16 mouse cellular contexts compared by ENCODE assay signal in the genomic region with DNA sequence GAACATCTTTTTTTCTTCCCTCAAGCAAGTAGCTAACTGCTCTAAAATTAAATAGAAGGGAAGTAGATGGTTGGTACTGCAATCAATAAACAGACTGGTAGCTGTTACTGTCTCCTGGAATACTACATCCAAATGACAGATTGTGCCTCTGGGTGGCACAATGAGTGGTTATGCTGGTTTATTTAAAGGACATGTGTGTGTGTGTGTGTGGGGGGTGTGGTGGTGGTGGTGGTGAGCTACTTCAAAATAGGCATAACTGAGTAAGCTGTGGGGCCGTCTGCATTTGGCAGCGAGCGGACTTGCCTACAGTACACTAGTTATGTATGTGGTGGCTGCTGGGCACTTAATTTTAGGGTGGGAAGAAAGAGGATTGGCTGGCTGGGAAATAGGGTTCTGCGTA. TPM values are rescaled to one million over a fixed set of nuclear protein-coding genes. Genes with fewer than 3 reads are reported as not detected.
A peak's percentile ranks its signal among the peaks of the same experiment; 100 is the strongest.
DNase-seq lines count a peak whose midpoint lies in the region; ATAC-seq and TF ChIP-seq lines count a peak whose summit lies in the region.
"Had no signal": no experiment of that assay in that cellular context is flagged by ENCODE, and none has a peak within 500 bp of the region (broad histone marks: within the 10 kb centered on the region; RNA-seq: fewer than 3 reads in every experiment).

No protein-coding gene starts in this region.

- no peaks in the 10 kb centered on the region for H3K4me1 ChIP-seq in forebrain, postnatal 0 days (ENCODE audit: insufficient read depth)
- no peaks in the 10 kb centered on the region for H3K4me1 ChIP-seq in forebrain, embryonic 16.5 days (replicated peaks; ENCODE audit: control insufficient read depth, insufficient read depth, low read length)
- H3K4me1 ChIP-seq in intestine, embryonic 15.5 days (replicated peaks), result peaks cover 8% of the 10 kb centered on the region; the same call in 1 of the 2 replicates
- H3K4me1 ChIP-seq: midbrain, embryonic 15.5 days had no signal

- H3K9me3 ChIP-seq in forebrain, postnatal 0 days (ENCODE audit: low read length), result no peaks in the 10 kb centered on the region
- no peaks in the 10 kb centered on the region for H3K9me3 ChIP-seq in forebrain, embryonic 16.5 days (ENCODE audit: control insufficient read depth, low read length)
- no peaks in the 10 kb centered on the region for H3K9me3 ChIP-seq in intestine, embryonic 15.5 days
- H3K9me3 ChIP-seq: embryonic facial prominence, embryonic 12.5 days; midbrain, embryonic 15.5 days had no signal

- ATAC-seq in forebrain, postnatal 0 days, result peak; percentile 50
- no peak for ATAC-seq in forebrain, embryonic 16.5 days
- no peak for ATAC-seq in intestine, embryonic 15.5 days
- ATAC-seq: forebrain, embryonic 14.5 days; midbrain, embryonic 15.5 days had no signal

- no peak overlapping the region for H3K9ac ChIP-seq in forebrain, postnatal 0 days
- H3K9ac ChIP-seq in forebrain, embryonic 16.5 days (replicated peaks; ENCODE audit: low read depth, low read length), result no peak overlapping the region
- H3K9ac ChIP-seq in intestine, embryonic 15.5 days, result no peak overlapping the region
- H3K9ac ChIP-seq: embryonic facial prominence, embryonic 12.5 days; midbrain, embryonic 15.5 days had no signal

- TF ChIP-seq CTCF in forebrain, postnatal 0 days (IDR thresholded peaks at IDR 0.05; ENCODE audit: low read depth), result no peak

- 76% methylated on average over 4 of the region's 4 CpGs for WGBS in forebrain, postnatal 0 days
- 82% methylated on average over 4 of the region's 4 CpGs for WGBS in forebrain, embryonic 16.5 days
- 80% methylated on average over 4 of the region's 4 CpGs for WGBS in intestine, embryonic 15.5 days

- intact Hi-C loops in heart, postnatal 14 days (cut with DNase I), result loop anchor here (5.0 kb wide), 1 partner anchor 106 kb away; no protein-coding TSS in a partner anchor

- H3K4me3 ChIP-seq in forebrain, postnatal 0 days (ENCODE audit: low read depth, low read length), result no peak overlapping the region
- no peak overlapping the region for H3K4me3 ChIP-seq in forebrain, embryonic 16.5 days (replicated peaks; ENCODE audit: low read length)
- no peak overlapping the region for H3K4me3 ChIP-seq in intestine, embryonic 15.5 days (replicated peaks)
- H3K4me3 ChIP-seq: embryonic facial prominence, embryonic 12.5 days; midbrain, embryonic 15.5 days had no signal

- H3K27ac ChIP-seq in forebrain, postnatal 0 days (ENCODE audit: low read depth, low read length), result no peak overlapping the region
- H3K27ac ChIP-seq in forebrain, embryonic 16.5 days (ENCODE audit: low read length), result no peak overlapping the region
- H3K27ac ChIP-seq in intestine, embryonic 15.5 days, result peak overlapping the region; percentile 36; the same call in 1 of the 2 replicates
- H3K27ac ChIP-seq: embryonic facial prominence, embryonic 12.5 days; midbrain, embryonic 15.5 days had no signal

- no peak overlapping the region for H3K4me2 ChIP-seq in forebrain, postnatal 0 days (ENCODE audit: low read depth)
- no peak overlapping the region for H3K4me2 ChIP-seq in forebrain, embryonic 16.5 days (ENCODE audit: low read length)
- no peak overlapping the region for H3K4me2 ChIP-seq in intestine, embryonic 15.5 days (replicated peaks)
- H3K4me2 ChIP-seq: embryonic facial prominence, embryonic 12.5 days; midbrain, embryonic 15.5 days had no signal

- H3K36me3 ChIP-seq in forebrain, postnatal 0 days (ENCODE audit: insufficient read depth), result no peaks in the 10 kb centered on the region
- no peaks in the 10 kb centered on the region for H3K36me3 ChIP-seq in forebrain, embryonic 16.5 days (ENCODE audit: control insufficient read depth, insufficient read depth)
- no peaks in the 10 kb centered on the region for H3K36me3 ChIP-seq in intestine, embryonic 15.5 days
- H3K36me3 ChIP-seq: embryonic facial prominence, embryonic 12.5 days; midbrain, embryonic 15.5 days had no signal

- DNase-seq in forebrain, postnatal 0 days, result peak; percentile 19
- DNase-seq in left cerebral cortex, adult 18-20 months (ENCODE audit: low spot score in 2 of 2), result peak; percentile 55 to 68
- peak; percentile 58 to 84 for DNase-seq in right cerebral cortex, postnatal 10 days (ENCODE audit: low spot score in 2 of 2)
- no peak for DNase-seq in thymus, postnatal 14 days
- DNase-seq in adrenal gland, postnatal 25 days, result no peak
- DNase-seq in heart, postnatal 14 days, result no peak
- DNase-seq: cerebellum, adult 9-10 months; kidney, postnatal 4 days; lung, adult 18-20 months; thymus, adult 18-20 months had no signal

- H3K27me3 ChIP-seq in forebrain, postnatal 0 days (ENCODE audit: insufficient read depth, low read length), result no peaks in the 10 kb centered on the region
- H3K27me3 ChIP-seq in forebrain, embryonic 16.5 days (replicated peaks; ENCODE audit: control insufficient read depth, insufficient read depth, low read length), result no peaks in the 10 kb centered on the region
- H3K27me3 ChIP-seq in intestine, embryonic 15.5 days (replicated peaks), result no peaks in the 10 kb centered on the region
- H3K27me3 ChIP-seq: embryonic facial prominence, embryonic 12.5 days; midbrain, embryonic 15.5 days had no signal

RNA-seq across cellular contexts. Expression of a gene that starts 17.9 kb away (rescaled TPM):
- total RNA-seq in forebrain, postnatal 0 days (2014; rRNA removed), result 8.2 and 12.7 TPM in 2 replicates
- polyA plus RNA-seq in forebrain, postnatal 0 days (2015; fragmentation: Nextera tagmentation; extraction: Ambion mirVana), result 3.3 and 5.2 TPM in 2 replicates
- polyA plus RNA-seq in forebrain, embryonic 16.5 days (2015; fragmentation: Nextera tagmentation; extraction: Ambion mirVana), result 7.3 and 8.3 TPM in 2 replicates
- polyA plus RNA-seq in intestine, embryonic 15.5 days (2015; fragmentation: Nextera tagmentation; extraction: Ambion mirVana), result 35.9 and 37.0 TPM in 2 replicates
- 10 to 100 TPM; 14.3 TPM for total RNA-seq in left cerebral cortex, adult 18-20 months (2021)
- 15.9 and 17.1 TPM in 2 replicates for total RNA-seq in adrenal gland, postnatal 25 days (2021)
- 1 to 10 TPM; 8.3 to 9.9 TPM for total RNA-seq in heart, postnatal 14 days (2021)

RNA-seq across cellular contexts. Expression of a gene that starts 28.5 kb away (rescaled TPM):
- total RNA-seq in forebrain, postnatal 0 days (2014; rRNA removed), result 0.46 and 0.57 TPM in 2 replicates
- polyA plus RNA-seq in forebrain, postnatal 0 days (2015; fragmentation: Nextera tagmentation; extraction: Ambion mirVana), result 0.36 and 0.74 TPM in 2 replicates
- polyA plus RNA-seq in forebrain, embryonic 16.5 days (2015; fragmentation: Nextera tagmentation; extraction: Ambion mirVana), result 0.21 and 0.39 TPM in 2 replicates
- 21.4 and 26.2 TPM in 2 replicates for polyA plus RNA-seq in intestine, embryonic 15.5 days (2015; fragmentation: Nextera tagmentation; extraction: Ambion mirVana)
- under 1 TPM; 0.19 to 0.40 TPM for total RNA-seq in left cerebral cortex, adult 18-20 months (2021)
- 0.67 TPM in 1 of 2 replicates, not detected in the other for total RNA-seq in adrenal gland, postnatal 25 days (2021)
- total RNA-seq in heart, postnatal 14 days (2021), result under 1 TPM in 1 of 2 experiments, not detected in 1; 0.12 TPM
- total RNA-seq: heart, postnatal 10 days had no signal
- polyA plus RNA-seq: embryonic facial prominence, embryonic 12.5 days had no signal

Comparison
In these comparisons a context has a peak if more than half of its experiments do, and no peak if none do; other contexts are left out.
1. DNase-seq: peak in forebrain, postnatal 0 days (single experiment), left cerebral cortex, adult 18-20 months (2 of 2) and right cerebral cortex, postnatal 10 days (2 of 2); none in thymus, postnatal 14 days (single experiment), adrenal gland, postnatal 25 days (single experiment) and heart, postnatal 14 days (0 of 2).